Mouse (Mus musculus): ENCODE measurements around the gene Runx2.

DNA sequence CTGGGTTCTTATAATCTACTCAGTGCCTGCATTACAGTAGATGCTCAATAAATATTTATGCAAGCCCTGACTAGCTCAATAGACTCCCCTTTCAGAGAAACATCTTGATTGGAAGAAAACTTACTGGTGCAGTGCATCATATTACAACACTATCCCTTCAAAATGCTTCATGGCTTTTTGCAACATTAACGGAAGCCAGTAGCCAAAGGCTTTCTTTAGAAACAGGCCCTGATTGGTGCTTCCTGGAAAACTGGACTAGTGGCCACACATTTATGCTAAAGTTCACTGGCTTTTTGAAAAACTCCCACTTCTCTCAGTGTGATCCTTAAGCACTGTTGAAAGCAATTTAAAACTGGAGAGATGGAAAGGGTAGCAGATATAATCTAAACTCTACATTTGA is 151.4 kb downstream of the Runx2 start:
- TF ChIP-seq GATA1 (IDR thresholded peaks at IDR 0.05; ENCODE audit: borderline replicate concordance, low read length) (no peak), FLI1 (IDR thresholded peaks at IDR 0.05; ENCODE audit: low read length) (no peak)
